Mouse (Mus musculus): Measurements from ENCODE around the gene Erfe. TPM values are rescaled to one million over a fixed set of nuclear protein-coding genes. Genes with fewer than 3 reads are reported as not detected.

Erfe gene
- 1 to 10 TPM; 2.3 to 3.6 TPM for total RNA-seq (2021)
- long read RNA-seq, experiment 1, partial matches to known transcripts: 0 of 1 reads
- long read RNA-seq, experiment 1, other reads (novel, unspliced or antisense): 1 of 1 reads
- long read RNA-seq, experiment 2, partial matches to known transcripts: 0 of 1 reads
- long read RNA-seq, experiment 2, other reads (novel, unspliced or antisense): 0 of 1 reads

DNA sequence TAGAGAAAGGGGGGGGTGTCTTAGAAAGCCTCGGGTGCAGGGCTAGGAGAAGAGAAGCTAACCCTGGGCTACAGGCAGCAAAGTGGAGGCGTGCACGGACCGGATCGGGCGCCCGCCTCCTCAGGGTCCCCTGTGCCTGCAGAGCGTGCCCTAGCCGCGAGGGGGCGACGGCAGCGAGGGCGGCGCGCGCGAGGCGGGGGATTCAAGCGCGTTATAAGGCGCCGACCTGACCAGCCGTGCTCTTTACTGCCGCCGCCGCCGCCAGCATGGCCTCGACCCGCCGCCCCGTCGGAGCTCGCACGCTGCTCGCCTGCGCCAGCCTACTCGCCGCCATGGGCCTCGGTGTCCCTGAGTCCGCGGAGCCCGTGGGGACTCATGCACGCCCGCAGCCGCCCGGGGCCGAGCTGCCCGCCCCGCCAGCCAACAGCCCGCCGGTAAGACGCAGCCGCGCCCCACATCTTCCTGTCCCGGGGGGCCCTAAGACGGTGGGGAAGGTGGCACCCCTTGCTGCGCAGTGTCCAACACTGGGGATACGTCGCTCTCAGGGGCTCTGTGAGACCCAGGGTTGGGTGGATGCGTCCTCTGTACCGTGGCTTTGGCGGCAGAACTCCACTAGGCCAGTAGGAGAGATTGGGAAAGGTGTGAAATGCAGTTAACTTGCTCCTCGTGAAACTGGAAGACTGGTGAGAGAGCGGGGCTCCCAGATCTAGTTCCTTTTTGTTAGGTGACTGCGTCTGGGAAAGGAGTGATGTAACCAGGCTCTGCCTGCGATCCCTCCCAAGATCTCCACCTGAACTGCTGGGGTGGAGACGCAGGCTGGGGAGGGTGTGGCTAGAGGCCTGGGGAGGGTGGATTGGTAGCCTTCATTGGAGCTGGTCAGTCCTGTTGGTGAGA lies at the start of gene Erfe:
Erfe (plus strand) TSS at position 216 of the 894 bp plus-strand sequence.
- peak; percentile 60 for DNase-seq

DNA sequence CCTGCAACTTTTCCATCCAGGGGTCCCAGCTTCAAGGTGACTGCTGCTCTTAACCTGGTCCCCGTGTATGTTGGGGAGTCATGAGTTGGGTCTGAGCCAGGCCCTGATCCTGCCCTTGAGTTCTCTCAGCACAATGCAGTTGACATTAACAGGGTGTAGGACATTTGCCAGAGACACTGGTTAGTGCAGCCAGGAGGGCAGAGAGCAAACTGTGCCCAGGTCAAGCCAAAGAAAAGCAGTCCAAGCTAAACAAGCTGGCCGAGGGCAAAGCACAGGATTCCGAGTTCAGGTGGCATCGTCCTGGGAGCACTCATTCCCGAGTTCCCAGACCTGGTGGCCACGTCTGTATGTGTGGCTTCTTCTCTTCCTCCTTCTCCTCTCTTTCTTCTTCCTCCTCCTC lies 48.6 kb upstream of the Erfe start:
- no peak for DNase-seq

DNA sequence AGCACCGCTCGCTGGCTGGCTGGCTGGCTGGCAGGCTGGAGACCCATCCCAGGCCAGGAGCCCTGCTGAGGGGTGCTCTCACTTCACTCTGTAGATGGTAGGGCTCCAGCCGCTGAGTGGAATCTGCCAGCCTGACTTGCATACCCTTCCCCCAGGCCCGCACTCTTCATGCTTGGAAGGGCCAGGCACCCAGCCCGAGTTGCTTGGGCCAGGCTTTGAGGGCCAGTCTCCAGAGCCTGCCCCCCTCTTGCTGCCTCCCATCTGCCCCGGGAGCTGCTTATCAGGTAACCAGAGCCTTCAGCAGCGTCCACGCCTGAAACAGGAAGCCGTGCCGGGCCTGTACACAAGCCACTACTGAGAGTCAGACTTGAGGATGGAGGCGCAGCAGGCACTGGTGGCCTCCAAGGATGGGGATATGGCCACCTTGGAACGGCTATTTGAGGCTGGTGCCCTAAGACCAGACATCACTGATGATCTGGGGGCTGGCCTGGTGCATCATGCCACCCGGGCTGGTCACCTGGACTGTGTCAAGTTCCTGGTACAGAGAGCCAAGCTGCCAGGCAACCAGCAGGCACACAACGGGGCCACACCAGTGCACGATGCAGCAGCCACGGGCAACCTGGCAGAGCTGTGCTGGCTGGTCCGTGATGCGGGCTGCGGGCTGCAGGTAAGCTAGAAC lies 44.3 kb upstream of the Erfe start, which contains the start of gene Espnl:
Espnl (plus strand) TSS at position 316 of the 679 bp plus-strand sequence.
- no peak for DNase-seq

DNA sequence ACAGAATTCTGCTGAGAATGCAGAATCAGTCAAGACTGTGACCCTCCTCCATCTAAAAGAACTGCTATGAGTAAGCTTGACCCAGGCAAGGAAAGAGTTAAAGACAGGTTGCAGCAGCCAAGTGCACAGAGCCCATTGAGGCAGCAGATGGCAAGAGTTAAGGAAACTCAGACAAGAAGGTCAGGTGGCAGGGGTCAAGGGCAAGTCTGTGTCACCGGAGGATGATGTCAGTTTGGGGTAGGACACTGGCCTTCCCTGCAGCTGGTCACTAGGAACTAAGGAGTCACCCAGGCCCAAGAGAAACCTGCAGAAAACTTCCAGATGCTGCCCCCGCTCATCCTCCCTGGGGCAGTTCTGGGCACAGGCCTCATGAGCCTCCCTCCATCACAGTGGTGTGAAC lies 41.6 kb upstream of the Erfe start:
- no peak for DNase-seq

DNA sequence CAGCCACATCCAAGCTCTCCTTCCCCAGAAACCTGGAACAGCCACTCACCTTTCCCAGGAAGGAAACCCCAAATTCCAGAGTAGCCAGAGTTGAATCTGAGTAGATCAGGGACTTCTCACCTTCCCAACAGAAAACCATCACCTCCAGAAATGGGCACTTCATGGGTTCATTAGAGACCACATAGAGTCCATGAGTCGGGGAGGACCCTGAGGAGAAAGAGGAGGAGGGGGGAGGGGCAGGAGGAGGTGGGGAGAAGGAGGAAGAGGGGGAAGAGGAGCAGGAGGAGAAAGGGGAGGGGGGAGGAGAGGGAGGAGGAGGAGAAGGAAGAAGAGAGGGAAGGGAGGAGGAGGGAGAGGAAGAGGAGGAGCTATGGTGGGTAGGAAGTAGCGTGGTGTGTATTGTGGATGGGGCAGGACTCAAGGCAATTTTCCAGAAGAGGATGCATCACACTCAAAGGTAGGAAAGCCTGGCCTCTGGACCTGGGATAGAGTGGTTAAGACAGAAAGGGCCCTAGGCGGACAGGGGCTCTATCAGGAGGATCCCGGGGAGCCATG lies 40.7 kb upstream of the Erfe start:
- no peak for DNase-seq

DNA sequence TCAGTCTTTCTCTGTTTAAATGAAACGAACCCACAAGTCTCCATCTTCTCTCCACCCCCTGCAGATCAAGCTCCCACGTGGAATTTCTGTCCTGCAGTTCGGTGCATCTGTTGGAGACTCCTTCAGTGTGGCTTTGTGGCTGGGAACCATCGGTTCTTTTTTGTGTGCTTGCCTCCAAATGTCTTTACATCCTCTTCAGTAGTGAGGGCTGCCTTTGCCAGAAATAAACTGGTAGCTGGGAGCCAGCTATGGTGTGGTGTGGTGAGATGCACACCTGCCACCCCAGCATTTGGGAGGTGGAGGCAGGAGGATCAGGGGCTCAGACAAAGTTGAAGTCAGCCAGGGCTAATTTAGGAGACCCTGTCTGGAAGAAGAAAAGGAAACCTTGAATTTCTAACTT lies 34.1 kb upstream of the Erfe start:
- DNase-seq: no peak

DNA sequence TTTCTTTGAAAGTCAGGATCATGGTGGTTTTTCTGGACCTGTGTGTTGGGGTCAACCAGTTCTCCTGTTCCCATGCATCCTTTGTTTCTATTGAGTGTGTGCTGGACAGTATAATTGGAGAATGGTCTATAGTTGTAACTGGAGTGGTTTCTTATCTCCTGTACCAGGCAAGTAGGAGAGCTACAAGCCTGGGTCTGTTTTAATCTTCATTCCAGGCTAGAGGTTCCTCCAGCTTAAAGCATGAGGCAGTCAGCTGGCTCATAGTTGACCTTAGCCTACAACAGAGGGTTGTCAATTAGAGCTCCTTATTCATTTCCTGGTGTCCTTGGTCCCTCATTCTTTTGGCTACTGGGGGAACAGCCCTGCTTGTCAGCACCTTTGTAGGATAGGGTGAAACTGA lies 32.6 kb upstream of the Erfe start:
- DNase-seq: no peak

DNA sequence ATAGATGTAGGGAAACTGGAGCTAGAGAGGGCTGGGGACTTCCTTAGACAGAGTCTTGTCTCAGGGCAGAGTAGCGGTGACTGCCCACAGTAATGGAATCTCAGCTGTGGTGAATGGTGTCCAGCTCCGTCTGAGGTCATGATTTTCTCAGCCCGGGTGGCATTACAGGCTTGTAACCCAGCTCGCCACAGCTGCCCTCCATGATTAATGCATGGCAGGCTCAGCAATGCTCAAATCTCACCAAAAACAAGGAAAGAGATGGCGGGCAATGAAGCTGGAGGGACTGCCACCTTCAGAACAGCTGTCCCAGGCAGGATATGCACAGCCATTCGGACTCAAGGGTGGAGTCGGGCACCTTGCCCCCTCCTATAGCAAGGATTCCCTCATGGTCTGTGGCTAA lies 28.9 kb upstream of the Erfe start:
- no peak for DNase-seq

DNA sequence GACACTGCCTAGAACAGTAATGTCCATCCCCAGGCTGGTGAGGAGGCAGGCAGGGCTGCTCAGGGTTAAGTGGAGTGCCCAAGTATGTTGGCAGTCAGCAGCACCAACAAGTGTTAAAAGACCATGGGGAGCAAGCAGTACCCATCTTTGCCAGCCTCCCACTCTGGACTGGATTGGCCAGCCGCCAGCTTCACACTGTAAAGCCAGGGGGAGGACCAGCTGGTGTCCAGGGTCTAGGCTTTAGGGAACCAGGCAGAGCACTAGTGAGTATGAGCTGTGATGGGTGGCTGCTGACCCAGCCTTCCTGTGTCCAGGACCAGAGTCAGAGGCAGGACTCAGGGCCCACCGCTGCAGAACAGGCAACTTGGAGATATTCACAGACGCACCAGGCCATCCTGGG lies 22.2 kb upstream of the Erfe start:
- no peak for DNase-seq

DNA sequence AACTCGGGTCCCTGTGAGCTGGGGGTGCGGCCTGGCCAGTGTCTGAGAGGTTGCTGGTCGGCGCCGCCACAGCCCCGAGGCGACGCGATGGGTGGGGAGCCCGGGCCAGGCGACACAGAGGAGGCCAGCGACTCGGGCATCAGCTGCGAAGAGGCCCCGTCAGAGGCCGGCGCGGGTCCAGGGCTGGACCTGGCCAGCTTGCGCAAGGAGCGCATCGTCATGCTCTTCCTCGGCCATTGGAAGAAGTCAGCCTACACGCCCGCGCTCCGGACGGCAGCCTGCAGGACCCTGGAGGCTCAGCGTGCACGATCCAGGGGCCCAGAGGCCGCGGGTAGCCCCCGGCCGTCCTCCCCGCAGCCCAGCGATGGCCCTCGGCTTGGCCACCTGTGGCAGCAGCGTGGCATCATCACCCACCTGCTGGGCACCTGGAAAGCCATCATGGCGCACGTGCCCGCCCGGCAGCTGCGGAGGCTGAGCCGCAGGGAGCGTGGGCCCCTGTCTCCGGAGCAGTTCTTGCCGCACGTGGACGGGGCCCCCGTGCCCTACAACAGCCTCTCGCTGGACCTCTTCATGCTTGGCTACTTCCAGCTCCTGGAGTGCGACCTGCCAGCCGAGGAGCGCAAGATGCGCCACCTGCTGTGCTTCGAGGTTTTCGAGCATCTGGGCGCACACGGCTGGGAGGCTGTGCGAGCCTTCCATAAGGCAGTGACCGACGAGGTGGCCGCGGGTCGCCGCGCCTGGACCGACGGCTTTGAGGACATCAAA lies 21.1 kb upstream of the Erfe start:
- no peak for DNase-seq

DNA sequence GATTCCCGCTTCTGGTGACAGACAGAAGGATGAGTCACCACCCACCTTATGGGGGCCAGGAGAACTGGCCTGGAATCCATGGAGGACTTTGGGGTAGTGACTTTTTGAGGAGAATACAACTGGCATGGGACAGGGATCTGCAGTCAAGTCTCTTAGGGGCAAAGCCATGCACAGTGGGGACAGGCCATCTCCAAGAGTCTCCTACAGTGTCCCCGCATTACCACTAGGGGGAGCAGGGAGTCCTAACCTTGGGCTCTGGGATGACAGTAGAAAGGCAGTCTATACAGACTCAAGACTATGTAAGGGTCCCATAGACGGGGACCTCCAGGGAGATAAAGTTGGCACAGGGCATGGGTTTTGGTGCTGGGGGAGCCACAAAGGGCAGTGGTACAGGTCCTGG lies 19.3 kb upstream of the Erfe start:
- DNase-seq: peak; percentile 46

DNA sequence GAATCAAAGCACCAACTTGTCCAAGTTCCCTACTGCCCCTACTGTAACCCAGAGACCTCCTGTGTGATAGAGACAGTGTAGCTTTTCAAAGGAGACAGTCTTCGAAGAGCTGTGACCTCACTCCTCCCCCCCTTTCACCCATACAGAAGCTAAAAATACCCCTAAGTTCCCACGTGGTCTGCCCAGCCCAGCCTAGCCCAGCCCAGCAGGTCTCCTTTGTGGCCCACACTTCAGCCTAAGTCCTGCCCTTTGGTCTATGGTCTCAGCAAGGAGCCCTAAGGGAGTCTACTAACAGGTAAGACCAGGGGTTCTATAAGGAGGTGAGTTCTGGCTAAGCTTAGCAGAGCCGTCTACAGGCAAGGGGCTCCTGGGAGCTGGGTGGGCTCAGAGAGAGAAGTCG lies 15.4 kb upstream of the Erfe start, which contains the start of gene Klhl30:
Klhl30 (plus strand) TSS at position 176 of the 400 bp plus-strand sequence.
- DNase-seq: no peak

DNA sequence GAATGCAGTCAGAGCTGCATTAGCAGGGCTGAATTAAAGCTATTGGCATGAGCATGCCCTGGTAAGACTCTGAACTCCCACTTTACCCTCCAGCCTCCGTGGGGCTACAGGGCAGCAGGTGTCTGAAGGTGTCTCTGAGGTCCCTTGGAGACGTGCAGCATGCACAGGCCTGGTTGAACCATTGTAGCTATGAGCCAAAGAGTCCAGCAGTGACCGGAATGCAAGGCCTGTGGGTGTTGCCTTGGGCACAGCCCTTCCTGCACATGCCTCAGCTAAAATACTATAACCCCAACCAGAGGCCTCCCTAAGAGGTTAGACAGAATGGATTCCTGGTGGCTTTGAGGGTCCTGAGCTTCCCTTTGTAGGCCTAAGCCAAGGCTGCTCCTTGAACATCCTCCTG lies 15.0 kb upstream of the Erfe start:
- DNase-seq: no peak

DNA sequence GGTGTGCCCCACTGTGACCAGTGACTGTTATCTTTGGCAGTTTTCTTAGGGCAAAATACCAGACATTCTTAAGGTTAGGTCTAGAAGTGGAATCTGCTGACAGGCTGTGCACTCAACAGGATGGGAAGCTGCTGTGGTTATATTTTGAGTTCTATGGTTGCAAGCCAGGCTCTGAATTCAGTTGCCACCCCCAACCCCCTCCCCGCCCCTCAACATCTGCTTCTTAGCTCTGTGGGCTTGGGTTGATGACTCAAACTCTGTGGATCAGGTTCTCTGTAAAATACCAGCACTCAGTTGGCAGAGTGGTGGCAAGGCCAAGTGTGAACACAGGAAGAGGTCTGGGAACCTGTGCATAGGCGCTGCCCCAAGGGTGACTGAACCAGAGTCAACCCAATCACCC lies 14.0 kb upstream of the Erfe start:
- no peak for DNase-seq

DNA sequence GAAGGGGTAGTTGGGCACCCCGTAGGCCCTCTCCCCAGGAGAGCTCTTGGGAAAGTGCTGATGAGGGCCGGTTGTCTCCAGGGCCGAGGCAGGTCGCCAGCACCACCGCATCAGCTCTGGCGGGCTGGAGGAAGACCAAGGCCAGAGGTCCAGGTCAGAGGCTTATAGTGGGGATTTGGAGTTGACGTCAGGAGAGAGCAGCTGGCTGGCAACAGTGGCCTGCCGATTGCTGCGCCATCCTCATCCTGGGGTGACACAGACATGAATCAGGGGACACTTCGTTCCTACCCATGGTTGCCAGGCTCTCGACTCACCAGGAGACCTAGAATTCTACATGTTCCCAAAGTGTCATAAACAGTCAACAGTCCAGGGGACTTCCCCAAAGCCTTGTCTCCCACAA lies 10.1 kb upstream of the Erfe start:
- DNase-seq: peak; percentile 50

DNA sequence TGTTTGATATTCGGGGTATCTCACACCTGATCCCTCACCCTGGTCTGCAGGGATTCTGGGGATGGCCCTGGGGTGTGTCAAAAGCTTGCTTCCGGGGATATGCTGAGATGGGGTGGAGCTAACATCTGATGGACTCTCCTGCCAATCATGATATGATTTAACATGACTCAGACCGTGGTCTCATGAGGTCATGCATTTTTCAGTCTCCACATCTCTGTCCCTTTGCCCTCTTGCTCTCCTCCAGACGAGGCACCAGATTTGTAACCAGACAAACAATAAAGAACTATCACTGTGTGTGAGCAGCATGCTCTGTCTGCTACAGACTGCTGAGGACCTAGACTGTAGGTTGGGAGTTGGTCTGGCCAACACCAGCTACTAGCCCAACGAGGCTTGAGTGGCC lies 4.1 kb upstream of the Erfe start:
- DNase-seq: no peak

DNA sequence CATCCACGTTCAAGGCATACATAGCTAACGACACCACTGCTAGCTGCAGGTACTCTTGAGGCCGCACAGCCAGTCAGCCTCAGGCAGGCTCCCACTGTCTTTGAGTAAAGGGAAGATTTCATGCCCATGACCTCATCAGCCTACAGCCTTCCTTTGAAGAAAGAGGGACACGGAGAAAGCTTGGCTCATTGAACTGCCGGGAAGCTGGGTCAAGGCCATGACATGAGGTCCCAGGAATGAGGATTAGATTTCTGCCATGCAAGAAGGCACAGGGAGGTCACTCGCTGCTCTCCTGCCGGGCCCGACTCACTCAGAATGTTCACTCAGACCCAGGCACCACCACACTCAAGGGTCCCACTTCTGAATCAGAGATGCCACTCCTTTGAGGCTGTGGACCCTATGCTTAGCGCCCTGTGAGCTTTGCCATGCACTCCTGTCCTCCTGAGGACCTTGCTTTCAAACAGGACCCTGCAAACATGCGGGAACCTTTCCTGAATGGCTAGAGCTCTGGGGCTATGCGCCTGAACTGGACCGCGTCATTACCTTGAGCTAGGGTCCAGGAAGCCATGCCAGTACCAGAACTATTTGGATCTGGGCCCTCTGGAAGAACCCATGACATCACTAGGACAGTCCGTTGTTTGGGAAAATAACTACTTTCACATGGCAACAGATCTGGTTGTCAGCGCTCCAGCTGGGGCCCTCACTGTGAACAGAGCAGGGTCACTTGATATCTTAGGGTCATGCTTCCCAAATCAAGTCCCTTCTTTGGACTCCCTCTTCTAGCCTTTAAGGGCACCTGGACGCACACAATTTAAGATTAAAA lies 1.2 kb upstream of the Erfe start:
- peak; percentile 45 for DNase-seq

DNA sequence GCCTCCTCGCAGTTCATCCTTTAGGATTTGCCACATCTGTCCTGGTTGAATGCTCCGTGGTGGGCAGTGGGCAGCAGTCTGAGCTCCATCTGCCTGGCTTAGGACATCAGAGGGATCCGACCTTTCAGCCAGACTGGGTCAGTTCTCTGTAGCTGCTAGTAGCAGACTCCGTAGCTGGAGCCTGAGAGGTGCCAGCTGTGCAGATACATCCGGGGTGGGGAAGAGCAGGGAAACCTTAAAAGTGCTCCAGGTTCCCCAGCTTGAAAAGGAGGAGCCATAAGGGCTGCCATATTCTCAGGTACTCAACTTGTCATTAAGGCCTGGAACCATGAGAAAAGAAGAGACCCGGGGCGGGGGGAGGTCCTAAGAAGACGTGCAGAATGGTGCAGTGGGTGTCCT lies 415 bp upstream of the Erfe start:
- DNase-seq: no peak

DNA sequence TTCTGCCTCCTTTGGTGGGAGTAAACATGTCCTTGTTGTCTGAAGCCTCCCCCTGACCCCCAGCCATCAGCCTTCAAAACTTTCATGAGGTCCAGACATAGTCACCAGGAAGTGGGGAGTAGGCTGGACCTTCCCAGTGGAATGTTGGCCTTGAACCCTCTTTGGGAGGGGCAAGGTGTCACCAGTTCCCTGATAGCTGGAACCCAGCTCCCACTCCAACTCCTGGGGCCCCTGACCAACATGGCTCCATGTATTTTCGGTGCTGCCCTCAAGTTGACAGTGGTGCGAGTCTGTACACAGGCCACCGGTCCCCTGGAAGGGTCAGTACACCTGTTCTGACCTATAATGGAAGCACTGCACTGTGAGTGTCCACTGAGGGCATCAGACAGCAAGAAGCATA lies 1.1 kb downstream of the Erfe start:
- DNase-seq: no peak

DNA sequence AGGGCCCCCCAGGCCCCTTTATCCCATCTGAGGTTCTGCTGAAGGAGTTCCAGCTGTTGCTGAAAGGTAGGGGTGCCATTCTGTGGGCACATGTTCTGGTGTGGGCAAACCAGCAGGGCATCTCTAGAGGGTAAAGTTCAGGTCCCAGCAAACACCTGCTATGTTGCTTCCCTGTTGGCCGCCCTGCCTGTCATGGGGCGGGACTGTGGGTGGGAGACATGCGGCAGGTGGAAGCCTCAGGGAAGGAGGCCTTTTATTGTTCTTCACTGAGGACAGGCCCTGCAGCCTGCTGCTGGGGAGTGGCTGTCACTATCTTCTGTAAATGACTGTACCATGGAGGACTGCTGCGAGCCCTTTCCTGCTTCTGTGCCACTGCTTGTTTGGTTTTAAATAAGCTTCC lies 3.2 kb downstream of the Erfe start:
- no peak for DNase-seq

DNA sequence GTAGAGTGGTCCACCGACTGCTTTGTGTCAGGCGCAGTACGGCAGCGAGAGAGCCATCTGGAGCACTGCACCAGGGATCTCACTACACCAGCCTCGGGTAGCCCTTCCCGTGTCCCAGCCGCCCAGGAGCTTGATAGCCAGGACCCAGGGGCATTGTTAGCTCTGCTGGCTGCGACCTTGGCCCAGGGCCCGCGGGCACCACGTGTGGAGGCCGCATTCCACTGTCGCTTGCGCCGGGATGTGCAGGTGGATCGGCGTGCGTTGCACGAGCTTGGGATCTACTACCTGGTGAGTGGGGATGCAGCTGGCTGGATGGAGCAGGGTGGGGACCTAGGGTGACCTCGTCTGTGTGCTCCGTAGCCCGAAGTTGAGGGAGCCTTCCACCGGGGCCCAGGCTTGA lies 3.8 kb downstream of the Erfe start:
- no peak for DNase-seq
